Mouse (Mus musculus): Measurements from ENCODE around the gene Syt9. TPM values are rescaled to one million over a fixed set of nuclear protein-coding genes. Genes with fewer than 3 reads are reported as not detected.
A peak's percentile ranks its signal among the peaks of the same experiment; 100 is the strongest.

Gene Syt9
- polyA plus RNA-seq, 1 experiment from 2014 or later = 1.7 TPM

DNA sequence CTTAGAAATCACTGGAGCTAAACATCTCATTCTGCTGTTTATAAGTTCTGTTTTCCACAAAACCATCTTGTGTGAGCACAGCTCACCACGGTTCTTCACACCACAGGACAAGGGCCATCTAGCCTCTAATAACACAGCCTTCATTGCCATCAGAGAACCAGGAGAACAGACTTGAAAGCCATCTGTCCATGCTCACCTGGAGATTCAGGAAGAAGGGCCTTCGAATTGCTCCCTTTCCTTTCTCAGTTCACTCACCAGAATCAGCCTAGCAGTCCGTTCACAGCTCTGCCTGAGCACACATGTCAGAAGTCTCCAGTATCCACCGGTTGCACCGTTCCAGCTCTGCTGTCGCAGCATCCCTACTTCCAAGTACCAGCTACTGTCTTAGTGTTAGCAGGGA, 44.4 kb downstream of the Syt9 start:
- 82% methylated on average over 6 of the region's 6 CpGs for WGBS
- ATAC-seq (ENCODE audit: insufficient read depth) = no peak

DNA sequence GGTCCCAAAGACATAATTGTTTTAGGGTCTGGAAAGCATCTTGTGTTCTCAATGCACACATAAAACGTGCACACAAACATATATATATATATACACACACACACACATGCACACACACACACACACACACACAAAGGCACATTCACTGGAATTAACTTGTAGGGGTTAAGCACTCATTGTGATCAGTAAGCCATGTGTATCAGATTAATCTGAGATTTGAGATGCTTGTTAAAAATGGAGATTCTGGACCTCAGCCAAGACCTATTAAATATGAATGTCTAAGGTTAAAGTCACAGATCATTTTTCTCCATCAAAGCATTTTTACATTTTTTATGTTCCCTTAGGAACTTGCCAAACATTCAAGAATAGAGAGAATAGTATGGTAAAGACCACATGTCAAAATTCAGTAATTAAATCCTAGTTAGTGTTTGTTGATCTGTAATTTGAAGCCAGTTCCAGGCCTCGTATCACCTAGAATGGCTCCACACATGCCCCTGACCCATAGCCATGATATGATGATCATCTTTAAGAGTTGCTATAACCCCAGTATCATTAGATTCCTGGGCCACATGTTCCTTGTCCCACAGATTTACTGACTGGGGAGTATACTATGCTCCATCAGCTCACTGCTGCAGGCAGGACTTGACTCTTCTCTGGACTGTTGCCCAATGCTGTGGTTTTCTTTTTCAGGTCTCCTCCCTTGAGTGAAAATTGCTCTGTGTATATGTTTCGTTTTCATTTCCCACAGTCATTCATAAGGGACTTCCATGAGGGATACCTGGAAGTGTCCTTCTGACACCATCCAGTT, 46.7 kb downstream of the Syt9 start:
- DNase-seq = peak; percentile 72
- Histone ChIP-seq H3K27ac (ENCODE audit: low read depth) (no peak overlapping the region), H3K4me1 (ENCODE audit: insufficient read depth) (no peaks in the 10 kb centered on the region), H3K9me3 (ENCODE audit: low read depth, low read length) (no peaks in the 10 kb centered on the region), H3K4me3 (ENCODE audit: low read depth, low read length) (no peak overlapping the region), H3K4me2 (no peak overlapping the region), H3K36me3 (ENCODE audit: insufficient read depth) (no peaks in the 10 kb centered on the region), H3K9ac (no peak overlapping the region), H3K27me3 (ENCODE audit: insufficient read depth, low read length) (no peaks in the 10 kb centered on the region)
- TF ChIP-seq CTCF (IDR thresholded peaks at IDR 0.05; ENCODE audit: low read depth) = no peak
- peak; percentile 55; the same call in 1 of the 2 replicates for ATAC-seq (ENCODE audit: insufficient read depth)
- 39% methylated on average over 3 of the region's 3 CpGs for WGBS

More for the DNA sequence above, 44.4 kb downstream of the Syt9 start:
- H3K27me3 ChIP-seq (ENCODE audit: insufficient read depth, low read length) = no peaks in the 10 kb centered on the region
- no peak overlapping the region for H3K4me3 ChIP-seq (ENCODE audit: low read depth, low read length)
- H3K9me3 ChIP-seq (ENCODE audit: low read depth, low read length) = no peaks in the 10 kb centered on the region
- no peak overlapping the region for H3K27ac ChIP-seq (ENCODE audit: low read depth)
- H3K9ac ChIP-seq = no peak overlapping the region
- no peaks in the 10 kb centered on the region for H3K36me3 ChIP-seq (ENCODE audit: insufficient read depth)
- TF ChIP-seq CTCF (IDR thresholded peaks at IDR 0.05; ENCODE audit: low read depth) = no peak
- H3K4me2 ChIP-seq = no peak overlapping the region
- no peaks in the 10 kb centered on the region for H3K4me1 ChIP-seq (ENCODE audit: insufficient read depth)
- DNase-seq = no peak

DNA sequence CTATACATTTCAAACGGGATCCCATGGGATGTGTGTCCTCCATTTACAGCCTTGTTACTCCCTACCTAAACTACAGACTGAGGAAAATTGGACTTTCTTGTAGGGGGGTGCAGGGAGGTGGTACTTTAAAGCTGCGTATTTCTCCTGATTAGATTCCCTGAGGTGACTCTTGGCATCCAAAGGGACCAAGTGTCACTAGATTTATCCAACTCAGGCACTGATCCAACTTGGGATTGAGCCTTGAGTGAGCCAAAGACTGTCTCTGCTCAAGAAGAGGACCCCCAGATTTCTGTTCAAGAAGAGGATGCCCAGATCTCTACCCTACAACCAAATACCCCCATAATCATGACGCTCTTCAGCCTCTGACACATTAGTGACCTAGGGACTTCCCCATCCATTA, 66.9 kb downstream of the Syt9 start:
- no peaks in the 10 kb centered on the region for H3K4me1 ChIP-seq (ENCODE audit: insufficient read depth)
- H3K4me2 ChIP-seq = no peak overlapping the region
- H3K36me3 ChIP-seq (ENCODE audit: insufficient read depth) = no peaks in the 10 kb centered on the region
- no peak overlapping the region for H3K9ac ChIP-seq
- DNase-seq (no peak), ATAC-seq (ENCODE audit: insufficient read depth) (no peak)
- WGBS = 85% methylated on average over 3 of the region's 3 CpGs
- no peak for TF ChIP-seq CTCF (IDR thresholded peaks at IDR 0.05; ENCODE audit: low read depth)
- no peaks in the 10 kb centered on the region for H3K9me3 ChIP-seq (ENCODE audit: low read depth, low read length)
- H3K27ac ChIP-seq (ENCODE audit: low read depth) = no peak overlapping the region
- no peaks in the 10 kb centered on the region for H3K27me3 ChIP-seq (ENCODE audit: insufficient read depth, low read length)
- H3K4me3 ChIP-seq (ENCODE audit: low read depth, low read length) = no peak overlapping the region

DNA sequence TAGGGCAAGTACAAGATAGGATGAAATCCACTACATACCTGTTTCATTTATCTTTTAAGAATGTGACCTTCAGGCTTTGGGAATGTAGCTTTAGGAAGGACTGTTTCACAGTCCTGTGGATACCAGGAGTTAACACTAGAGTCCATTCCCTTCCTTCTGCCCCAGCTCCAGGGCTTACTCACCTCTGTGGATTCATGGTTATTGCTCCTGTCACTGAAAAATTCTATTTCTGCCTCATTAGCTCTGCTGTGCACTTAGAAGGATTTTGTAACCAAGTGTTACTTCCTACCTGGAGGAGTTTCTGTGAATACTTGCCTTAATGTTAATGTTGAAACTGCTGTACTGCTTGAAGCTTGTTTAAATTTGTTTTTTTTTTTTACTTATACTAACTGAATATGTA, 74.1 kb downstream of the Syt9 start:
- Histone ChIP-seq H3K36me3 (ENCODE audit: insufficient read depth) (no peaks in the 10 kb centered on the region), H3K27ac (ENCODE audit: low read depth) (no peak overlapping the region), H3K4me2 (no peak overlapping the region), H3K27me3 (ENCODE audit: insufficient read depth, low read length) (no peaks in the 10 kb centered on the region), H3K9ac (no peak overlapping the region), H3K4me1 (ENCODE audit: insufficient read depth) (no peaks in the 10 kb centered on the region), H3K4me3 (ENCODE audit: low read depth, low read length) (no peak overlapping the region), H3K9me3 (ENCODE audit: low read depth, low read length) (no peaks in the 10 kb centered on the region)
- DNase-seq (no peak), ATAC-seq (ENCODE audit: insufficient read depth) (no peak)
- no peak for TF ChIP-seq CTCF (IDR thresholded peaks at IDR 0.05; ENCODE audit: low read depth)

DNA sequence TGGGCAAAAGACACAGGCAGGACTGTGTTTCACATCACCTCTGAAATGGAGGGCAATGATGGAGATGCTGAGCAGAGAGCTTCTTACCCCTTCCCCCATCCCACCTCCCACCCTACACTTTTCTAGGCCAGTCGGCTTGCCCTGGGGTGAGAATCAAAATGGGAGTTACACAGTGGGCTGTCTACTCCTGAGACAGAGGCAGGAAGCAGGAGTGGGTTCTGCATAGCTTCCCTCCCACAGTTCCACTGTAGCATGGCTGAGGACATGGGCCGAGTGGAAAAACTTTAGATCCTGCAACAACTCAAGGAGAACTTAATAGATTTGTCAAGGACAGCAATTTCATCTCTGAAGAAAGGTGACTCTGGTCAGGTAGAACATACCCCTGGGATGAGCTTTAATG, 84.1 kb downstream of the Syt9 start:
- DNase-seq (no peak), ATAC-seq (ENCODE audit: insufficient read depth) (peak; percentile 14; the same call in 1 of the 2 replicates)
- Histone ChIP-seq H3K9ac (no peak overlapping the region), H3K4me2 (no peak overlapping the region), H3K4me3 (ENCODE audit: low read depth, low read length) (no peak overlapping the region), H3K9me3 (ENCODE audit: low read depth, low read length) (no peaks in the 10 kb centered on the region), H3K27ac (ENCODE audit: low read depth) (no peak overlapping the region), H3K27me3 (ENCODE audit: insufficient read depth, low read length) (no peaks in the 10 kb centered on the region), H3K36me3 (ENCODE audit: insufficient read depth) (no peaks in the 10 kb centered on the region), H3K4me1 (ENCODE audit: insufficient read depth) (no peaks in the 10 kb centered on the region)
- TF ChIP-seq CTCF (IDR thresholded peaks at IDR 0.05; ENCODE audit: low read depth) = no peak
- 68% methylated on average over 2 of the region's 2 CpGs for WGBS

DNA sequence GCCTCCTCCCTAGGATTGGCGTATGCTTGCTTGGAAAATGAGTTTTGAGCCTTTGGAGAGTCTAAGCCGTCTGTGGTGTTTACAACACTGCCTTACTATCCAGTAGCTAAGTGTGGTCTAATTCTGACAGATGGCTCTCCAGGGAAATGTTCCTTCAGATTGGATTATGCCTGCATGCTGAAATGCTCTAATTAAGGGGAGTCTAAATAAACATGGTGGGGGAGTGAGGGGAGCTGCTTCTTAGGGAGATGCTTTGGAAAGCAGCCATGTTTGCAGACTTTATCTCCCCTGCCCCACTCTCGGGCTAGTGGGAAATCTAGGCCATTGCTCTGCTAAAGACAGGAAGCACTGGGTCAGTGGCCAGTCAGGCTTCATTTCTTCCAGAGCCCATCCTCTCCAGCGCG, 84.6 kb downstream of the Syt9 start:
- WGBS = 34% methylated on average over 5 of the region's 5 CpGs
- no peak overlapping the region for H3K27ac ChIP-seq (ENCODE audit: low read depth)

DNA sequence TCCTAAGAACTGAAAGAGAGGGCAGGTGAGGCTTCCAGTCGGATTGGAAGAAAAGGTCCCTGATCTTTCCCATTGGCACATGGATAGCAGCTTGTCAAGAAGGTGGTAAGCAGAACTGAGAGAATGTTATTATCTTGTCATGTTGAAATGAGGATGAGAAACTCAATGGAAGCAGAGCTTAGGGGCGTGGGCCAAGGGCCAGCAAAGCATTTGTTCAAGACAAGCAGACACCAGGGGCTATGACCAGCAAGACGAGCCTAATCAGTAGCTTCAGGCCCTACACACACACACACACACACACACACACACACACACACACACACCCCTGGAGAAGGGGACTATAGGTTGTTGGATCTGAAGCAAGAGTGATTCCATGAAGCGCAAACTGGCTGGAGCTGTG, 90.6 kb downstream of the Syt9 start:
- 76% methylated on average over 4 of the region's 4 CpGs for WGBS
- no peak for ATAC-seq (ENCODE audit: insufficient read depth)

More for the DNA sequence above, 84.6 kb downstream of the Syt9 start:
- Histone ChIP-seq H3K4me3 (ENCODE audit: low read depth, low read length) (no peak overlapping the region), H3K4me1 (ENCODE audit: insufficient read depth) (no peaks in the 10 kb centered on the region), H3K4me2 (no peak overlapping the region), H3K36me3 (ENCODE audit: insufficient read depth) (no peaks in the 10 kb centered on the region), H3K9me3 (ENCODE audit: low read depth, low read length) (no peaks in the 10 kb centered on the region), H3K9ac (no peak overlapping the region), H3K27me3 (ENCODE audit: insufficient read depth, low read length) (no peaks in the 10 kb centered on the region)
- DNase-seq (peak; percentile 59), ATAC-seq (ENCODE audit: insufficient read depth) (peak; percentile 66)
- no peak for TF ChIP-seq CTCF (IDR thresholded peaks at IDR 0.05; ENCODE audit: low read depth)

More for the DNA sequence above, 90.6 kb downstream of the Syt9 start:
- no peak for TF ChIP-seq CTCF (IDR thresholded peaks at IDR 0.05; ENCODE audit: low read depth)
- no peak overlapping the region for H3K4me2 ChIP-seq
- H3K9me3 ChIP-seq (ENCODE audit: low read depth, low read length) = no peaks in the 10 kb centered on the region
- H3K9ac ChIP-seq = no peak overlapping the region
- no peaks in the 10 kb centered on the region for H3K4me1 ChIP-seq (ENCODE audit: insufficient read depth)
- H3K36me3 ChIP-seq (ENCODE audit: insufficient read depth) = no peaks in the 10 kb centered on the region
- DNase-seq = no peak
- H3K4me3 ChIP-seq (ENCODE audit: low read depth, low read length) = no peak overlapping the region
- H3K27ac ChIP-seq (ENCODE audit: low read depth) = no peak overlapping the region
- no peaks in the 10 kb centered on the region for H3K27me3 ChIP-seq (ENCODE audit: insufficient read depth, low read length)
